Mouse (Mus musculus): ENCODE measurements around the gene Top3b. TPM values are rescaled to one million over a fixed set of nuclear protein-coding genes. Genes with fewer than 3 reads are reported as not detected.

Gene Top3b
- polyA plus RNA-seq, 1 experiment from 2014 or later = 73.0 TPM

DNA sequence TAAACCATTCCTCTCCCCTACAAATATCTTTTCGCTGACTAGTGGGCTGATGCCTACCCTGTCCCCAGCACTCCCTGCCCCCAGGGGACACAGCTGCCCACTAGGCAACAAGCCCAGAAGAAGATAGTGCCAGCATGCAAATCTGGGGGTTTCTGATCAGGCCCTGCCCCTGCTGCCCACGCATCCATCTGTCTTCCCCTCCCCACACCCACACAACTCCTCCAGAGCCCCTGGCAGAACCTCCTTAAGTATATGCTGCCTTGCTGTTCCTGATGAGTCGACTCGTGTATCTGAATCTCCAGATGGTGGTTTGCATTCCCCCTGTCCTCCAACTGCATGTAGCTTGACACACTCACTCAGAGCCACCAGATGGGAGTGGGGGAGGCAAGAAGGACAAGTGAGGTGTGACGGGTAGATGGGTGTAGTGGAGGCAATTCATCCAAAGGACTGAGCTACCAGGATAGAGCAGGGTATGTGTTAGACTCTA, 60.3 kb downstream of the Top3b start:
- H3K27ac ChIP-seq = no peak overlapping the region
- H3K27me3 ChIP-seq = no peaks in the 10 kb centered on the region
- H3K36me3 ChIP-seq = peaks cover 5% of the 10 kb centered on the region
- ATAC-seq (ENCODE audit: insufficient number of reproducible peaks, insufficient read depth, low FRiP score, low TSS enrichment, low read depth) = no peak
- H3K4me3 ChIP-seq (replicated peaks) = no peak overlapping the region
- 80% methylated on average over 5 of the region's 5 CpGs for WGBS
- H3K9me3 ChIP-seq = peaks cover 7% of the 10 kb centered on the region; the same call in 1 of the 2 replicates
- 0 out of 2 replicates have a peak, but pooled peaks cover 5% of the 10 kb centered on the region for H3K4me1 ChIP-seq (replicated peaks)
- no peak overlapping the region for H3K9ac ChIP-seq (replicated peaks)
- H3K4me2 ChIP-seq = no peak overlapping the region

DNA sequence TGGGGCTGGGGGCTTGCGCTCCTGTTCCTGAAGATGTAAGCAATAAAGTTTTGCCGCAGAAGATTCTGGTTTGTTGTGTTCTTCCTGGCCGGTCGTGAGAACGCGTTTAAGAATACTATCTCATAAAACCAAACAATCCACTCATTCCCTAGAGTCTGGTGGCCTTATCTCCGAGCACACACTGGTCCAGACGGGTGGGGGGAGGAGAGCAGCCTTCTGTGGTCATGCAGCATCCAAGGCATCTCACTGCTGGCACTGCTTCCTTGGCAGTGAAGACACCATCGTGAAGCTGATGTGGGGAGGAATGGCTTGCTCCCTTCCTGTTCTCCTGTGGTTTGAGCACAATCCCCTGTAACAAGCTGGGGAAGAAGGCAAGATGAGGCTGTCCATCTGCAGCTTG, 69.0 kb downstream of the Top3b start:
- WGBS = 91% methylated on average over 9 of the region's 9 CpGs
- H3K4me1 ChIP-seq (replicated peaks) = no peaks in the 10 kb centered on the region
- H3K27ac ChIP-seq = no peak overlapping the region
- H3K27me3 ChIP-seq = no peaks in the 10 kb centered on the region
- no peak overlapping the region for H3K4me2 ChIP-seq
- peaks cover 4% of the 10 kb centered on the region; the same call in 1 of the 2 replicates for H3K9me3 ChIP-seq
- no peak overlapping the region for H3K4me3 ChIP-seq (replicated peaks)
- no peak overlapping the region for H3K9ac ChIP-seq (replicated peaks)
- ATAC-seq (ENCODE audit: insufficient number of reproducible peaks, insufficient read depth, low FRiP score, low TSS enrichment, low read depth) = no peak
- H3K36me3 ChIP-seq = no peaks in the 10 kb centered on the region

DNA sequence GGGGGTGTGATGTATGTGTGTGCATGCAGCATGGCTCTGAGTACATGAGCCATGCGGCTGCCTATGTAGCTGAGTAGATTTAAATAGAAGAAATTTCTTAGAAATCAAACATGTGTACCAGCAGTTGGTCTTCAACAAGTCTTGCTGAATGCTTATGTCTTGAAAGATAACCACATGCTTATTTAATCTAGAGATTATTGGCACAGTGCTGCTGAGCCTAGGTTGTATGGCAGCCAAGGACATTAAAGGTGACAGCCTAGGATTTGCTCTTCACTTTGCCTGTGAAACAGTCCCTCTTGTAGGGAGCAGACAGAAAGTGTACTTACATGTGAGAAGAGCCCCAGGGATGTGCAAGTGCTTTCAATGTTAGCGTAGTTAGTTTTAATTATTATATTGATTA, 70.5 kb downstream of the Top3b start:
- 93% methylated on average over 2 of the region's 2 CpGs for WGBS
- Histone ChIP-seq H3K36me3 (no peaks in the 10 kb centered on the region), H3K27me3 (no peaks in the 10 kb centered on the region), H3K4me2 (no peak overlapping the region), H3K4me3 (replicated peaks) (no peak overlapping the region), H3K9ac (replicated peaks) (no peak overlapping the region), H3K4me1 (replicated peaks) (no peaks in the 10 kb centered on the region), H3K9me3 (peaks cover 4% of the 10 kb centered on the region; the same call in 1 of the 2 replicates), H3K27ac (no peak overlapping the region)
- ATAC-seq (ENCODE audit: insufficient number of reproducible peaks, insufficient read depth, low FRiP score, low TSS enrichment, low read depth) = no peak

Other genes with a start within 250 kb of the Top3b start
- gene Olfr19, start 194.3 kb upstream of the Top3b start, polyA plus RNA-seq (2016; fragmentation: Nextera tagmentation; extraction: Ambion mirVana) = not detected in 2 replicates
- 0.19 and 0.35 TPM in 2 replicates for gene Spag6l, start 41.3 kb upstream of the Top3b start, polyA plus RNA-seq (2016; fragmentation: Nextera tagmentation; extraction: Ambion mirVana)
- 0.25 TPM in 1 of 2 replicates, not detected in the other for gene Igll1, start 6.8 kb upstream of the Top3b start, polyA plus RNA-seq (2016; fragmentation: Nextera tagmentation; extraction: Ambion mirVana)
- gene Vpreb1, start 107 bp downstream of the Top3b start, polyA plus RNA-seq (2016; fragmentation: Nextera tagmentation; extraction: Ambion mirVana) = 2.8 and 4.0 TPM in 2 replicates
- 40.5 and 41.9 TPM in 2 replicates for gene Ppm1f, start 25.7 kb downstream of the Top3b start, polyA plus RNA-seq (2016; fragmentation: Nextera tagmentation; extraction: Ambion mirVana)
- gene Mapk1, start 112.6 kb downstream of the Top3b start, polyA plus RNA-seq (2016; fragmentation: Nextera tagmentation; extraction: Ambion mirVana) = 142 and 144 TPM in 2 replicates
- gene Ypel1, start 199.0 kb downstream of the Top3b start, polyA plus RNA-seq (2016; fragmentation: Nextera tagmentation; extraction: Ambion mirVana) = 83.2 and 85.9 TPM in 2 replicates
- 149 and 158 TPM in 2 replicates for gene Ppil2, start 240.5 kb downstream of the Top3b start, polyA plus RNA-seq (2016; fragmentation: Nextera tagmentation; extraction: Ambion mirVana)

Data from limb, embryonic 12.5 days (tissue).